Mouse (Mus musculus) inflammation-experienced regulatory T-cells, adult 16 weeks (primary cell): Measurements from ENCODE around the gene Kcna4. TPM values are rescaled to one million over a fixed set of nuclear protein-coding genes. Genes with fewer than 3 reads are reported as not detected.

ENCODE experiments used
- polyA plus RNA-seq: library from polyadenylated mRNA; unstranded; fragments of 100-300 nt; shearing (Covaris generic); gene quantifications from one replicate; pipeline ENCODE4 v1.2.1, GENCODE M21; 2017

The Kcna4 gene
- not detected for polyA plus RNA-seq

DNA sequence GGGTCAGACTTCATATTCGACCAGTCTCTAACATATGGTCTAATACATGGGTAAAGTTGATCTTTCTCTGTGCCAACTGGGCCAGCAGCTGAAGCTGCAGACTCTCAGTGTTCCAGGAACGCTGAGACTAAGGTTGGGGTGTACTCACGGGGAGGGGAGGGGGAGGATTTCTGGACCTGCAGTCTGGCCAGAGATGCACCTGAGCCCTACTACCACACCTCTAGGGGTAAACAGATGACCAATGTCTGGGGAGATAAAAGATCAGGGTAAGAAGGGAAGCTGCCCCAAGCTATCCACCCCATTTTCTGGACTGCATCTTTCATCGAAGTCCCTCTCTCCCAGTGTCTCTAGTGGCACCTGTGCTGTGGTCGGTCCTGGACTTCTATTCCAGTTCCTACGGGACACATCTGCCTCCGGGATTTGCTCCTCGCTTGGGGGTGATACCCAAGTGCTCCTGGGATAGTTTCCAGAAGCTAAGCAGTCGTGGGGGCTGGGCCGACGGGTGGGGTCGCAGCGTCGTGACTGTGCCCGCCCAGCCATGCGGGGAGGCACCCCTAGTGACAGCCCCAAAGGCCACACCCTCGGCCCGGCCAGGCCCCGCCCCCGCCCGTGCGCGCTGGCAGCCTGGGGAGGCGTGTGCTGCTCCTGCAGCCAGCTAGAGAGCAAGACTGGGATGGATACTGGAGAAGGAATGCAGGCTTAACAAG, at the start of gene Kcna4:
Gene Kcna4, plus strand, starts transcription at position 650 of the 707 bp plus-strand sequence.

Other genes with a start within 250 kb of the Kcna4 start
- not detected for gene Fshb, start 231.0 kb upstream of the Kcna4 start, polyA plus RNA-seq